Mouse (Mus musculus) lung, embryonic 14.5 days (tissue): ENCODE data around the gene Mrpl20. TPM values are rescaled to one million over a fixed set of nuclear protein-coding genes. Genes with fewer than 3 reads are reported as not detected.

Experiments
- ATAC-seq: fragments of 200-750 bp; cut with Nextera tagmentation; 2 replicates; pipeline ENCODE4 v1.8.0; 2017; ENCODE audit warnings: mild to moderate bottlenecking, moderate TSS enrichment, moderate library complexity; ENCODE audit not compliant: insufficient read depth
- DNase-seq: peaks from one replicate; pipeline ENCODE4 v3.0.0-alpha.2; 2015
- H3K27ac ChIP-seq: fragments of 300-500 bp; sonication (generic); 2 replicates; pipeline ENCODE4 v1.5.1; 2014; ENCODE audit warnings: low read depth, mild to moderate bottlenecking, moderate library complexity
- H3K27me3 ChIP-seq: fragments of 300-500 bp; sonication (generic); 2 replicates; pipeline ENCODE4 v1.6.1; 2014; ENCODE audit warnings: low read length, control low read depth; ENCODE audit not compliant: insufficient read depth
- H3K36me3 ChIP-seq: fragments of 300-500 bp; sonication (generic); 2 replicates; pipeline ENCODE4 v1.6.1; 2014; ENCODE audit warnings: control low read depth; ENCODE audit not compliant: insufficient read depth
- H3K4me1 ChIP-seq: fragments of 300-500 bp; sonication (generic); 2 replicates; pipeline ENCODE4 v1.6.1; 2014; ENCODE audit warnings: antibody characterized with exemption, control low read depth; ENCODE audit not compliant: insufficient read depth
- H3K4me2 ChIP-seq: fragments of 300-500 bp; sonication (generic); 2 replicates; pipeline ENCODE4 v1.6.1; 2014; ENCODE audit warnings: mild to moderate bottlenecking
- H3K4me3 ChIP-seq: fragments of 300-500 bp; sonication (generic); 2 replicates; pipeline ENCODE4 v1.5.1; 2014; ENCODE audit warnings: low read depth, low read length
- H3K9ac ChIP-seq: fragments of 300-500 bp; sonication (generic); 2 replicates; pipeline ENCODE4 v1.6.1; 2014
- H3K9me3 ChIP-seq: fragments of 300-500 bp; sonication (generic); 2 replicates; pipeline ENCODE4 v1.6.1; 2016; ENCODE audit warnings: low read depth, low read length, control low read depth
- CTCF ChIP-seq: IDR thresholded peaks from 2 replicates; pipeline ENCODE4 v1.5.1; 2016; ENCODE audit warnings: antibody characterized with exemption, low read depth
- WGBS: fragments of 180-500 bp; shearing (Covaris S2); extraction: QIAGEN DNeasy Blood & Tissue Kit; methylation state at CpG from one replicate; pipeline ENCODE4 v1.1.7; 2014; 5-methylcytosine and 5-hydroxymethylcytosine counted together
- polyA plus RNA-seq: library from polyadenylated mRNA; unstranded; fragments of >200 nt; fragmentation: Nextera tagmentation; extraction: Ambion mirVana; gene quantifications from 2 replicates; pipeline ENCODE4 v1.2.1, GENCODE M21; 2014

The Mrpl20 gene
- polyA plus RNA-seq, 1 experiment from 2014 or later, result 231 TPM

GRCm38 (mm10) chr4:155831831-155832230 lies 29.2 kb downstream of the Mrpl20 start:
- peak overlapping the region; percentile 77 for H3K4me3 ChIP-seq
- H3K9ac ChIP-seq, result peak overlapping the region; percentile 88
- no peaks in the 10 kb centered on the region for H3K27me3 ChIP-seq
- WGBS, result under 1% methylated on average over 25 of the region's 25 CpGs
- H3K4me2 ChIP-seq, result peak overlapping the region; percentile 93
- DNase-seq (no peak), ATAC-seq (peak; percentile 13; the same call in 1 of the 2 replicates)
- no peaks in the 10 kb centered on the region for H3K9me3 ChIP-seq
- no peak for TF ChIP-seq CTCF
- H3K36me3 ChIP-seq, result peaks cover 24% of the 10 kb centered on the region
- H3K4me1 ChIP-seq, result peaks cover 7% of the 10 kb centered on the region; the same call in 1 of the 2 replicates
- peak overlapping the region; percentile 85 for H3K27ac ChIP-seq

GRCm38 (mm10) chr4:155832321-155832720 lies 29.6 kb downstream of the Mrpl20 start:
- Histone ChIP-seq H3K9ac (peak overlapping the region; percentile 88), H3K4me3 (peak overlapping the region; percentile 77)
- DNase-seq, result no peak

GRCm38 (mm10) chr4:155833234-155833633 lies 30.6 kb downstream of the Mrpl20 start:
- peak overlapping the region; percentile 93; the same call in 1 of the 2 replicates for H3K4me2 ChIP-seq
- H3K4me1 ChIP-seq, result peaks cover 13% of the 10 kb centered on the region; the same call in 1 of the 2 replicates
- ATAC-seq (no peak), DNase-seq (no peak)
- no peak overlapping the region; the same call in 1 of the 2 replicates for H3K9ac ChIP-seq
- H3K36me3 ChIP-seq, result peaks cover 14% of the 10 kb centered on the region
- H3K27me3 ChIP-seq, result no peaks in the 10 kb centered on the region
- no peak overlapping the region for H3K4me3 ChIP-seq
- no peak overlapping the region for H3K27ac ChIP-seq
- 81% methylated on average over 4 of the region's 4 CpGs for WGBS
- no peaks in the 10 kb centered on the region for H3K9me3 ChIP-seq
- no peak for TF ChIP-seq CTCF

More at GRCm38 (mm10) chr4:155832321-155832720, 29.6 kb downstream of the Mrpl20 start:
- Histone ChIP-seq H3K27me3 (no peaks in the 10 kb centered on the region), H3K36me3 (peaks cover 19% of the 10 kb centered on the region), H3K4me1 (peaks cover 7% of the 10 kb centered on the region; the same call in 1 of the 2 replicates), H3K4me2 (peak overlapping the region; percentile 93), H3K27ac (peak overlapping the region; percentile 85; the same call in 1 of the 2 replicates), H3K9me3 (no peaks in the 10 kb centered on the region)
- ATAC-seq, result no peak
- no peak for TF ChIP-seq CTCF
- WGBS, result 50% methylated on average over 10 of the region's 10 CpGs

GRCm38 (mm10) chr4:155833836-155834235 lies 31.2 kb downstream of the Mrpl20 start:
- H3K9me3 ChIP-seq, result no peaks in the 10 kb centered on the region
- H3K36me3 ChIP-seq, result peaks cover 10% of the 10 kb centered on the region
- H3K4me3 ChIP-seq, result no peak overlapping the region
- 12% methylated on average over 2 of the region's 2 CpGs for WGBS
- H3K4me2 ChIP-seq, result peak overlapping the region; percentile 40
- H3K27me3 ChIP-seq, result no peaks in the 10 kb centered on the region
- peak; percentile 83 for TF ChIP-seq CTCF
- peak overlapping the region; percentile 82 for H3K27ac ChIP-seq
- H3K4me1 ChIP-seq, result peaks cover 16% of the 10 kb centered on the region
- DNase-seq, result peak; percentile 94
- peak; percentile 44 for ATAC-seq
- no peak overlapping the region for H3K9ac ChIP-seq

GRCm38 (mm10) chr4:155837404-155838010 lies 34.8 kb downstream of the Mrpl20 start:
- Histone ChIP-seq H3K36me3 (peaks cover 19% of the 10 kb centered on the region), H3K27me3 (0 out of 2 replicates have a peak, but pooled peaks cover 3% of the 10 kb centered on the region), H3K4me2 (peak overlapping the region; percentile 96), H3K27ac (peak overlapping the region; percentile 96), H3K4me3 (no peak overlapping the region), H3K9me3 (no peaks in the 10 kb centered on the region), H3K4me1 (peaks cover 33% of the 10 kb centered on the region), H3K9ac (no peak overlapping the region)
- ATAC-seq (no peak), DNase-seq (peak; percentile 67)
- 43% methylated on average over 11 of the region's 11 CpGs for WGBS
- no peak for TF ChIP-seq CTCF

- WGBS, result 29% methylated on average over 8 of the region's 8 CpGs
- peak overlapping the region; percentile 96 for H3K27ac ChIP-seq
- ATAC-seq (peak; percentile 28), DNase-seq (peak; percentile 86)
- H3K36me3 ChIP-seq, result peaks cover 19% of the 10 kb centered on the region; the same call in 1 of the 2 replicates
- H3K27me3 ChIP-seq, result 0 out of 2 replicates have a peak, but pooled peaks cover 3% of the 10 kb centered on the region
- no peak for TF ChIP-seq CTCF
- no peak overlapping the region for H3K9ac ChIP-seq
- peak overlapping the region; percentile 13; the same call in 1 of the 2 replicates for H3K4me3 ChIP-seq
- H3K4me1 ChIP-seq, result peaks cover 33% of the 10 kb centered on the region
- H3K9me3 ChIP-seq, result no peaks in the 10 kb centered on the region
- H3K4me2 ChIP-seq, result peak overlapping the region; percentile 96
These were observed 35.8 kb downstream of the Mrpl20 start for GRCm38 (mm10) chr4:155838187-155839153.
